Mouse (Mus musculus): ENCODE measurements around the gene Chid1.

The Chid1 gene

GRCm38 (mm10) chr7:141475011-141475804 lies 64.4 kb downstream of the Chid1 start, which contains the start of the genes Polr2l and Tspan4:
Gene Polr2l (minus strand): TSS chr7:141475132.
Gene Tspan4 (plus strand): TSS chr7:141475240.
- peak; percentile 89 for DNase-seq

- DNase-seq = no peak
These were observed 65.5 kb downstream of the Chid1 start for GRCm38 (mm10) chr7:141474160-141474559.

GRCm38 (mm10) chr7:141472763-141473162 lies 66.9 kb downstream of the Chid1 start:
- DNase-seq = no peak

GRCm38 (mm10) chr7:141472226-141472625 lies 67.4 kb downstream of the Chid1 start:
- DNase-seq = no peak

- no peak for DNase-seq
These were observed 68.4 kb downstream of the Chid1 start for GRCm38 (mm10) chr7:141471236-141471635.

GRCm38 (mm10) chr7:141470637-141470944 lies 69.1 kb downstream of the Chid1 start:
- DNase-seq = no peak

GRCm38 (mm10) chr7:141469901-141470636 lies 69.6 kb downstream of the Chid1 start:
- DNase-seq = no peak

GRCm38 (mm10) chr7:141469352-141469751 lies 70.3 kb downstream of the Chid1 start:
- no peak for DNase-seq

- peak; percentile 76 for DNase-seq
These were observed 71.0 kb downstream of the Chid1 start for GRCm38 (mm10) chr7:141468522-141469211.

GRCm38 (mm10) chr7:141468164-141468521 lies 71.5 kb downstream of the Chid1 start:
- no peak for DNase-seq

GRCm38 (mm10) chr7:141467230-141468030 lies 72.2 kb downstream of the Chid1 start, which contains the start of gene Cd151:
Gene Cd151 (plus strand): TSS chr7:141467392.
- peak; percentile 94 for DNase-seq

GRCm38 (mm10) chr7:141466607-141467148 lies 73.0 kb downstream of the Chid1 start:
- no peak for DNase-seq

- DNase-seq = no peak
These were observed 73.6 kb downstream of the Chid1 start for GRCm38 (mm10) chr7:141466045-141466394.

- no peak for DNase-seq
These were observed 74.1 kb downstream of the Chid1 start for GRCm38 (mm10) chr7:141465388-141466044.

GRCm38 (mm10) chr7:141464603-141465201 lies 75.0 kb downstream of the Chid1 start:
- DNase-seq = no peak

GRCm38 (mm10) chr7:141463824-141464602 lies 75.6 kb downstream of the Chid1 start:
- no peak for DNase-seq

- no peak for DNase-seq
These were observed 77.3 kb downstream of the Chid1 start for GRCm38 (mm10) chr7:141462333-141462821.

GRCm38 (mm10) chr7:141461521-141462332 lies 77.9 kb downstream of the Chid1 start:
- DNase-seq = no peak

GRCm38 (mm10) chr7:141460391-141461113 lies 79.1 kb downstream of the Chid1 start, which contains the start of gene Cracr2b:
Gene Cracr2b (plus strand): TSS chr7:141461094.
- DNase-seq = no peak
